In genomic region chr15:63996530-63996929, GRCm38 (mm10) we compare ENCODE assay signal across 8 mouse cellular contexts.
DNase-seq lines count a peak whose midpoint lies in the region; ATAC-seq and TF ChIP-seq lines count a peak whose summit lies in the region.

No protein-coding gene starts in this region.

- ATAC-seq in embryonic facial prominence, embryonic 14.5 days (ENCODE audit: low read depth), result no peak
- no peak for ATAC-seq in intestine, postnatal 0 days
- no peak for ATAC-seq in neural tube, embryonic 12.5 days (ENCODE audit: low FRiP score, low read depth)
- ATAC-seq in CD4-positive, CD25-positive, alpha-beta regulatory T cell, adult 4 months, result no peak

- peaks cover 22% of the 10 kb centered on the region for H3K4me1 ChIP-seq in embryonic facial prominence, embryonic 14.5 days (ENCODE audit: control insufficient read depth, insufficient read depth, low read length)
- 0 out of 2 replicates have a peak, but pooled peaks cover 3% of the 10 kb centered on the region for H3K4me1 ChIP-seq in intestine, postnatal 0 days (replicated peaks; ENCODE audit: control insufficient read depth, insufficient read depth, low read length)
- H3K4me1 ChIP-seq in neural tube, embryonic 12.5 days, result peaks cover 14% of the 10 kb centered on the region

- no peaks in the 10 kb centered on the region for H3K36me3 ChIP-seq in embryonic facial prominence, embryonic 14.5 days (ENCODE audit: control insufficient read depth, insufficient read depth, low read length)
- H3K36me3 ChIP-seq in intestine, postnatal 0 days (ENCODE audit: control insufficient read depth, insufficient read depth), result no peaks in the 10 kb centered on the region
- no peaks in the 10 kb centered on the region for H3K36me3 ChIP-seq in neural tube, embryonic 12.5 days

- H3K9ac ChIP-seq in embryonic facial prominence, embryonic 14.5 days (ENCODE audit: low read depth, low read length), result peak overlapping the region; percentile 88
- no peak overlapping the region for H3K9ac ChIP-seq in intestine, postnatal 0 days (ENCODE audit: low read depth, low read length)
- H3K9ac ChIP-seq in neural tube, embryonic 12.5 days, result 0 out of 2 replicates have a peak overlapping the region, but pooled peaks have one; percentile 93

- H3K27ac ChIP-seq in layer of hippocampus, adult 2 months, result no peak overlapping the region
- H3K27ac ChIP-seq in embryonic facial prominence, embryonic 14.5 days (replicated peaks; ENCODE audit: low read depth, low read length), result no peak overlapping the region
- H3K27ac ChIP-seq in intestine, postnatal 0 days (ENCODE audit: low read depth, low read length), result no peak overlapping the region
- no peak overlapping the region for H3K27ac ChIP-seq in neural tube, embryonic 12.5 days

- H3K9me3 ChIP-seq in embryonic facial prominence, embryonic 14.5 days (ENCODE audit: control insufficient read depth, low read length), result no peaks in the 10 kb centered on the region
- no peaks in the 10 kb centered on the region for H3K9me3 ChIP-seq in intestine, postnatal 0 days (ENCODE audit: control insufficient read depth)
- H3K9me3 ChIP-seq in neural tube, embryonic 12.5 days, result no peaks in the 10 kb centered on the region

- H3K27me3 ChIP-seq in embryonic facial prominence, embryonic 14.5 days (replicated peaks; ENCODE audit: control insufficient read depth, insufficient read depth, low read length), result no peaks in the 10 kb centered on the region
- H3K27me3 ChIP-seq in intestine, postnatal 0 days (replicated peaks; ENCODE audit: control insufficient read depth, insufficient read depth, low read length), result no peaks in the 10 kb centered on the region
- H3K27me3 ChIP-seq in neural tube, embryonic 12.5 days (replicated peaks), result no peaks in the 10 kb centered on the region

- TF ChIP-seq CTCF in layer of hippocampus, adult 2 months (conservative IDR thresholded peaks at IDR 0.05), result no peak
- TF ChIP-seq CTCF in intestine, postnatal 0 days (IDR thresholded peaks at IDR 0.05; ENCODE audit: low read depth), result no peak

- peak overlapping the region; percentile 73 for H3K4me2 ChIP-seq in embryonic facial prominence, embryonic 14.5 days (ENCODE audit: low read depth, low read length)
- H3K4me2 ChIP-seq in intestine, postnatal 0 days (replicated peaks; ENCODE audit: low read depth), result peak overlapping the region; percentile 88
- peak overlapping the region; percentile 75 for H3K4me2 ChIP-seq in neural tube, embryonic 12.5 days (replicated peaks)

- peak overlapping the region; percentile 83 for H3K4me3 ChIP-seq in layer of hippocampus, adult 2 months
- peak overlapping the region; percentile 82 for H3K4me3 ChIP-seq in embryonic facial prominence, embryonic 14.5 days (ENCODE audit: low read depth, low read length)
- H3K4me3 ChIP-seq in intestine, postnatal 0 days (ENCODE audit: low read depth, low read length), result peak overlapping the region; percentile 88
- peak overlapping the region; percentile 82; the same call in 1 of the 2 replicates for H3K4me3 ChIP-seq in neural tube, embryonic 12.5 days

- WGBS in embryonic facial prominence, embryonic 14.5 days, result 56% methylated on average over 2 of the region's 2 CpGs
- 32% methylated on average over 2 of the region's 2 CpGs for WGBS in intestine, postnatal 0 days
- 37% methylated on average over 2 of the region's 2 CpGs for WGBS in neural tube, embryonic 12.5 days

- DNase-seq in layer of hippocampus, adult 2 months (ENCODE audit: low spot score in 2 of 2), result no peak
- no peak for DNase-seq in layer of hippocampus, adult 9-10 months (ENCODE audit: low spot score)
- no peak for DNase-seq in embryonic facial prominence, embryonic 14.5 days (ENCODE audit: low spot score)
- no peak for DNase-seq in cerebellum, postnatal 36 days
- no peak for DNase-seq in embryo, embryonic 9.5 days (ENCODE audit: extremely low spot score)
